Mouse (Mus musculus): ENCODE measurements around the gene Aff3. TPM values are rescaled to one million over a fixed set of nuclear protein-coding genes. Genes with fewer than 3 reads are reported as not detected.

The Aff3 gene
- polyA plus RNA-seq, 1 experiment from 2014 or later, result 13.8 TPM

DNA sequence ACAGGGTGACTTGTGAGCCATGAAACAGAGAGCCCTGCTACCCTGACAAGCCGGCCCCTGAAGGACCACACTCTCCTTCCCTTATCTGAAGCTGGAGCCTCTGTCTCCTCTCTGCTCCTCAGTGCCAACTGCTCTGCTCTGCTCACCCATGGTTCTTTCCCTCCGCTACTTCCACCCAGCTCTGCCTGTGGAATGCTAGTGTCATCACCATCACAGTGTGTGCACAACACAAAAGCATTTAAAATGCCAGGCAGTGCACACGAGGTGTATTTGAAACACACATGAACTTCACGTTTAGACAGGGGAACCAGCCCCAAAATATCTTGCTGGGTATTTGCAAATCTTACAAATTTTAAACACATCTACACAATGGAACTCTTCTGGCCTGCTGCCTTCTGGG is 253.6 kb downstream of the Aff3 start:
- DNase-seq (ENCODE audit: low spot score), result no peak
- Histone ChIP-seq H3K9ac (ENCODE audit: low read depth, low read length) (no peak overlapping the region), H3K4me2 (ENCODE audit: low read depth, low read length) (no peak overlapping the region), H3K4me3 (ENCODE audit: low read depth, low read length) (no peak overlapping the region), H3K27me3 (replicated peaks; ENCODE audit: control insufficient read depth, insufficient read depth, low read length) (no peaks in the 10 kb centered on the region), H3K4me1 (ENCODE audit: control insufficient read depth, insufficient read depth, low read length) (no peaks in the 10 kb centered on the region), H3K27ac (replicated peaks; ENCODE audit: low read depth, low read length) (no peak overlapping the region), H3K36me3 (ENCODE audit: control insufficient read depth, insufficient read depth, low read length) (no peaks in the 10 kb centered on the region), H3K9me3 (ENCODE audit: control insufficient read depth, low read length) (no peaks in the 10 kb centered on the region)
- no peak for ATAC-seq (ENCODE audit: low read depth)
- 62% methylated on average over 4 of the region's 4 CpGs for WGBS

DNA sequence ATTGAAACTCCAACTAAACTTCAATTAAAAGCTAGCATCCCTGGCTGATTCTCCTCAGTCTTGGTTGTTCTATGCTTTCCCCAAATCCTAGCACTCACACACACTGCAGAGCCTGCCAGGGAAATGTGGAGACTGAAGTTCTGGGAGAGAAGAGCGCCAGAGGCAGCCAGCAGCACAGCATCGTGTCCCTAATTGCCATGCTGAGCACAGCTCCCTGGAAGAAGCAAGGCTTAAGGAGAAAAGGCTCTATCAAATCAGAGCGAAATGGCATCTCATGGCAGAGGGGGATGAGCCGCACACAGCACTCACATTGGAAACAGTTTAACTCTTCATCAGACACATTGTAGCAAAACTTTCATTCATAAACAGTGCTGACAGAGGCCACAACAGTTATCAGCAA is 254.3 kb downstream of the Aff3 start:
- Histone ChIP-seq H3K36me3 (ENCODE audit: control insufficient read depth, insufficient read depth, low read length) (no peaks in the 10 kb centered on the region), H3K4me1 (ENCODE audit: control insufficient read depth, insufficient read depth, low read length) (no peaks in the 10 kb centered on the region), H3K27me3 (replicated peaks; ENCODE audit: control insufficient read depth, insufficient read depth, low read length) (no peaks in the 10 kb centered on the region), H3K4me3 (ENCODE audit: low read depth, low read length) (no peak overlapping the region), H3K9ac (ENCODE audit: low read depth, low read length) (peak overlapping the region; percentile 14; the same call in 1 of the 2 replicates), H3K27ac (replicated peaks; ENCODE audit: low read depth, low read length) (no peak overlapping the region; the same call in 1 of the 2 replicates), H3K9me3 (ENCODE audit: control insufficient read depth, low read length) (no peaks in the 10 kb centered on the region), H3K4me2 (ENCODE audit: low read depth, low read length) (no peak overlapping the region)
- WGBS, result 37% methylated on average over 4 of the region's 4 CpGs
- no peak for ATAC-seq (ENCODE audit: low read depth)
- DNase-seq (ENCODE audit: low spot score), result no peak

DNA sequence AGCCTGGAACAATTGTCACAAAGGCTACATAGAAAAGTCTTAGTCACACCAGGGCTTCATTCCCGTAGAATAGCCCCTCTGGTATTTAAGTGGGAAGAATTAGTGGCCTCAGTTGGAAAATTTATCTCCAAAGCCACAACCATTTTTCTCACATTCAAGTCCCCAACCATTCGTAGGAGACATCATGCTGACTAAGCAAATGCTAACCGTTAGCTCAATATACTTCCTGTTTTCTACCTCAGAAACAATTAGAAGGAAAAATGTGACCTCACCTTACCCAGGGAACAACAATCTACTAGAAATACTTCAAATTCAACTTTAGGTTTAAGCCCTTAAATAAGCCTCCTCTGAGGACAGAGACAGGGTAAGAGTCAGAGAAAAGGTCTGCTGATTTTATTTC is 256.5 kb downstream of the Aff3 start:
- H3K27ac ChIP-seq (replicated peaks; ENCODE audit: low read depth, low read length), result no peak overlapping the region
- H3K9ac ChIP-seq (ENCODE audit: low read depth, low read length), result no peak overlapping the region
- no peaks in the 10 kb centered on the region for H3K27me3 ChIP-seq (replicated peaks; ENCODE audit: control insufficient read depth, insufficient read depth, low read length)
- H3K36me3 ChIP-seq (ENCODE audit: control insufficient read depth, insufficient read depth, low read length), result no peaks in the 10 kb centered on the region
- no peak overlapping the region for H3K4me2 ChIP-seq (ENCODE audit: low read depth, low read length)
- DNase-seq (ENCODE audit: low spot score) (no peak), ATAC-seq (ENCODE audit: low read depth) (no peak)
- no peak overlapping the region for H3K4me3 ChIP-seq (ENCODE audit: low read depth, low read length)
- no peaks in the 10 kb centered on the region for H3K9me3 ChIP-seq (ENCODE audit: control insufficient read depth, low read length)
- H3K4me1 ChIP-seq (ENCODE audit: control insufficient read depth, insufficient read depth, low read length), result no peaks in the 10 kb centered on the region
- 77% methylated on average over 3 of the region's 3 CpGs for WGBS

DNA sequence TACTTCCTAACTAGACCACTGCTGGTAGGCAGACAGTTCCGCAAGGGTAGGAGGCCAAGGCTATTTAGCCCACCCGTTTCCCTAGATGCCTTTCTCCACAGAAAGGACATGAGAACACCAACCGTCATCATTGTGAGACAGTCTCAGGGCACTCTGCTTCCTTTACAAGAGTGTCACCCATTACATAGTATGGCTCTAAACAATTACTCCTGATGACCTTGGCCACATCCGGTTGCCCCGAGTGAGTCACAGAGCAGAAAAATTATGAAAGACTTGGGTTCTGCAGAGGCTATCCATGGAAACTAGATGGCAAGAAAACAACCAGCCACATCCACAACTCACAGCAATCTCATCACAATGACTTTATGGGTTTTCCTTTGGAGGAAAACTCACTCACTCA is 261.0 kb downstream of the Aff3 start:
- Histone ChIP-seq H3K27me3 (replicated peaks; ENCODE audit: control insufficient read depth, insufficient read depth, low read length) (no peaks in the 10 kb centered on the region), H3K4me1 (ENCODE audit: control insufficient read depth, insufficient read depth, low read length) (no peaks in the 10 kb centered on the region), H3K27ac (replicated peaks; ENCODE audit: low read depth, low read length) (no peak overlapping the region), H3K9ac (ENCODE audit: low read depth, low read length) (no peak overlapping the region), H3K4me3 (ENCODE audit: low read depth, low read length) (no peak overlapping the region), H3K36me3 (ENCODE audit: control insufficient read depth, insufficient read depth, low read length) (no peaks in the 10 kb centered on the region), H3K9me3 (ENCODE audit: control insufficient read depth, low read length) (no peaks in the 10 kb centered on the region), H3K4me2 (ENCODE audit: low read depth, low read length) (no peak overlapping the region)
- whole genome bisulfite sequencing, result 80% methylated on average over 5 of the region's 5 CpGs
- no peak for ATAC-seq (ENCODE audit: low read depth)
- no peak for DNase-seq (ENCODE audit: low spot score)

DNA sequence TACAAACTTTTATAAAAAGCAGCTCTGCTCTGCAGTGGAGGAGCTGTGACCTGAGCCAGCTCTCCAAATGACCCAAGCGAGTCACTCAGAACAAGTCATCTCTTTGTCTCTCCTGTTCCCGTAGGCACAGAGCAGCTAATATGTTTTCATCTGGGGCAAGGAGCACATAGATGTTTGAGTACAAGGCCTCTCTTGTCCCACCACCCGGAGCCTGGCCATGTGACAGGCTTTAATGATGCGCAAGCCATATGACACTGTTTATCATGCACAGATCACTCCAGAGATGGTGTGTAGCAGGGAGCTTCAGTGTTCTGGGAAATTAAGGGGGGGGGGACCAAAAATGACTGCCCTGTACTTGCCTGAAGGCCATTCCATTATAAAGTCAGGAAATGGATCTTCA is 262.9 kb downstream of the Aff3 start:
- Histone ChIP-seq H3K9me3 (ENCODE audit: control insufficient read depth, low read length) (no peaks in the 10 kb centered on the region), H3K27ac (replicated peaks; ENCODE audit: low read depth, low read length) (no peak overlapping the region; the same call in 1 of the 2 replicates), H3K9ac (ENCODE audit: low read depth, low read length) (no peak overlapping the region), H3K27me3 (replicated peaks; ENCODE audit: control insufficient read depth, insufficient read depth, low read length) (no peaks in the 10 kb centered on the region), H3K4me2 (ENCODE audit: low read depth, low read length) (no peak overlapping the region), H3K4me1 (ENCODE audit: control insufficient read depth, insufficient read depth, low read length) (peaks cover 6% of the 10 kb centered on the region; the same call in 1 of the 2 replicates), H3K36me3 (ENCODE audit: control insufficient read depth, insufficient read depth, low read length) (no peaks in the 10 kb centered on the region), H3K4me3 (ENCODE audit: low read depth, low read length) (no peak overlapping the region)
- peak; percentile 56 for DNase-seq (ENCODE audit: low spot score)
- no peak; the same call in 1 of the 2 replicates for ATAC-seq (ENCODE audit: low read depth)
- 35% methylated on average over 4 of the region's 4 CpGs for WGBS

DNA sequence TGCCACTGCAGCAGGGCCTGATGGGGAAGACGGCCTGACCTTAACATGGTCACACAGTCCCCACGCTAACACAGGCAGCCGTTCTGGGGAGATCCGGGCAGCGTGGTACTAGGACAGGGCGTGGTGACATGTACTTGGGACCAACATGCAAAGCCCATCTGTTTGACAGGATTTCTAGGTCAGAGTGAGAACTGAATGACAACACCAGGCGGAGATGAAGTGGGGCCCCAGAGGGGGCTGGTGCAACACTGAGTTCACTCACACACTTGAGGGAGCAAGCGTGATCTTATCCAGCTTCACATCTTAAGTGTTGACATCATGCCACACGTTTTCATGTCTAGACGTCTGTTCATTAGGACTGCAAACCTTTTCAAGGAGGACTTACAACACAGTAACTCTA is 265.5 kb downstream of the Aff3 start:
- Histone ChIP-seq H3K4me3 (ENCODE audit: low read depth, low read length) (no peak overlapping the region), H3K9me3 (ENCODE audit: control insufficient read depth, low read length) (no peaks in the 10 kb centered on the region), H3K4me2 (ENCODE audit: low read depth, low read length) (no peak overlapping the region), H3K27ac (replicated peaks; ENCODE audit: low read depth, low read length) (no peak overlapping the region), H3K9ac (ENCODE audit: low read depth, low read length) (no peak overlapping the region), H3K4me1 (ENCODE audit: control insufficient read depth, insufficient read depth, low read length) (peaks cover 22% of the 10 kb centered on the region), H3K36me3 (ENCODE audit: control insufficient read depth, insufficient read depth, low read length) (no peaks in the 10 kb centered on the region), H3K27me3 (replicated peaks; ENCODE audit: control insufficient read depth, insufficient read depth, low read length) (no peaks in the 10 kb centered on the region)
- DNase-seq (ENCODE audit: low spot score) (no peak), ATAC-seq (ENCODE audit: low read depth) (no peak)
- WGBS, result 81% methylated on average over 10 of the region's 10 CpGs

DNA sequence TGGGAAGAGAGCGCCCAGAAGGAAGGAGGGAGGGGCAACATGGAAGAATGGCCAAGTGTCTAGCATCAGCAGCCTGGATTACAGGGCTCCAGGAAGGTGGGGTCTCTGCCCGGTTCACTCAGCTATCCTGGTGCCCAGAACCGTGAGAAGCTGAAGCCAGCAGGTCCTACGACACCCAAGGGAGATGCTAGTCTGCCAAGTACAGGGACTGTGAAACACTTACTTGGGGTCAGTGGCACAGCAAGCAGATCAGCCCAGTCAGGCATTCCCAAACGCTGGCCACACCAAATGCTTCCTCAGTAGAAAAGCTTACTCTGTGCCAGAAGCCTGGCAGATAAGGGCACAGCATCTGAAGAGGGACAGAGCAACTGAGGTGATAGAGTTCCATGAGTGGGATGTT is 266.2 kb downstream of the Aff3 start:
- no peak for ATAC-seq (ENCODE audit: low read depth)
- WGBS, result 72% methylated on average over 5 of the region's 5 CpGs
- Histone ChIP-seq H3K27ac (replicated peaks; ENCODE audit: low read depth, low read length) (no peak overlapping the region), H3K9ac (ENCODE audit: low read depth, low read length) (no peak overlapping the region), H3K4me1 (ENCODE audit: control insufficient read depth, insufficient read depth, low read length) (peaks cover 29% of the 10 kb centered on the region), H3K36me3 (ENCODE audit: control insufficient read depth, insufficient read depth, low read length) (no peaks in the 10 kb centered on the region), H3K9me3 (ENCODE audit: control insufficient read depth, low read length) (no peaks in the 10 kb centered on the region), H3K4me3 (ENCODE audit: low read depth, low read length) (no peak overlapping the region), H3K4me2 (ENCODE audit: low read depth, low read length) (no peak overlapping the region), H3K27me3 (replicated peaks; ENCODE audit: control insufficient read depth, insufficient read depth, low read length) (no peaks in the 10 kb centered on the region)
- no peak for DNase-seq (ENCODE audit: low spot score)

DNA sequence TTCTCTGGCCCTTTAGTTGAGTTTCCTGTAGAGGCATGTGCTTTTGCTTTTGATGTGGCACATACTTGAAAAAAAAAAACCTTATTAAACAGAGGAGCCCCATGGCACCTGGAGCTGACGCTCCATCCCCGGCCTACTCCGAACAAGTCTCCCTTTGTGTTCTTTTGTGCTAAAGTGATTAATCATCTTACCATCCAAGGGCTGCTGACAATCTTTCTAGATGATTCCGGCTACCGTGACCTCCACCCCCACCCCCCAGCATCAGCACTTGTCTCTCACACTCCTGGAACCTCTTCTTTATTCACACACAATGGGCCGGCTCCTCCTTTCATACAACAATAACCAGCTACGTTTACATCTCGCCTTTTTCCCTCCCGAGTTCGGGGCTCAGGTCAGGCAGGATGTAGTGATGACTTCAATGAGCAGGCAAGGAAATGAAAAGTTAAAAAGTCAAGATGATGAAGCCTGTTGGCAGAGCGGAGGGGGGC is 269.5 kb downstream of the Aff3 start:
- Histone ChIP-seq H3K4me1 (ENCODE audit: control insufficient read depth, insufficient read depth, low read length) (peaks cover 30% of the 10 kb centered on the region), H3K9ac (ENCODE audit: low read depth, low read length) (no peak overlapping the region), H3K9me3 (ENCODE audit: control insufficient read depth, low read length) (no peaks in the 10 kb centered on the region), H3K27me3 (replicated peaks; ENCODE audit: control insufficient read depth, insufficient read depth, low read length) (no peaks in the 10 kb centered on the region), H3K27ac (replicated peaks; ENCODE audit: low read depth, low read length) (no peak overlapping the region), H3K36me3 (ENCODE audit: control insufficient read depth, insufficient read depth, low read length) (no peaks in the 10 kb centered on the region), H3K4me3 (ENCODE audit: low read depth, low read length) (no peak overlapping the region), H3K4me2 (ENCODE audit: low read depth, low read length) (no peak overlapping the region)
- no peak for ATAC-seq (ENCODE audit: low read depth)
- WGBS, result 34% methylated on average over 11 of the region's 11 CpGs
- DNase-seq (ENCODE audit: low spot score), result no peak

DNA sequence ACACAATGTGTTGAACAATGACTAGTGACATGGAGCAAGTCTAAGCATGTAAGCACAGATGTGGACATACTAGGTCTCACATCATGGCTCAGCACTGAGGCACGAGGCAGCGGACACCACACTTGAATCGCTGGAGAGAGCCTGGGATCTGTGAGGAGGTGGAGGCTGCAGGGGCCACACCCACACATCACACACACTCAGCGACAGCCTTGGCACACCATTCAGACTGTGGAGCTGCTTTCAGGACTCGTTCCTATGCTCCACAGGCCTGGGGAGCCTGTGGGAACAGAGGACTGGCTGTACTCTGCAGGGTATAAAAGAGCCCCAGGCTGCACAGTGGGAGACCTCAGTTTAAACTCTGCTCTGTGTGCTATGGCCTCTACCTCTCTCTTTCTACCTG is 270.3 kb downstream of the Aff3 start:
- Histone ChIP-seq H3K27ac (replicated peaks; ENCODE audit: low read depth, low read length) (0 out of 2 replicates have a peak overlapping the region, but pooled peaks have one; percentile 35), H3K4me2 (ENCODE audit: low read depth, low read length) (no peak overlapping the region), H3K36me3 (ENCODE audit: control insufficient read depth, insufficient read depth, low read length) (no peaks in the 10 kb centered on the region), H3K9me3 (ENCODE audit: control insufficient read depth, low read length) (no peaks in the 10 kb centered on the region), H3K27me3 (replicated peaks; ENCODE audit: control insufficient read depth, insufficient read depth, low read length) (no peaks in the 10 kb centered on the region), H3K9ac (ENCODE audit: low read depth, low read length) (no peak overlapping the region), H3K4me1 (ENCODE audit: control insufficient read depth, insufficient read depth, low read length) (peaks cover 30% of the 10 kb centered on the region), H3K4me3 (ENCODE audit: low read depth, low read length) (no peak overlapping the region)
- 26% methylated on average over 5 of the region's 5 CpGs for WGBS
- ATAC-seq (ENCODE audit: low read depth) (peak; percentile 27; the same call in 1 of the 2 replicates), DNase-seq (ENCODE audit: low spot score) (peak; percentile 53)

All from embryonic facial prominence, embryonic 14.5 days (tissue).